Mouse (Mus musculus): ENCODE data around the gene Tecpr1. TPM values are rescaled to one million over a fixed set of nuclear protein-coding genes. Genes with fewer than 3 reads are reported as not detected.

Gene Tecpr1
- polyA plus RNA-seq, 1 experiment from 2014 or later = 121 TPM

DNA sequence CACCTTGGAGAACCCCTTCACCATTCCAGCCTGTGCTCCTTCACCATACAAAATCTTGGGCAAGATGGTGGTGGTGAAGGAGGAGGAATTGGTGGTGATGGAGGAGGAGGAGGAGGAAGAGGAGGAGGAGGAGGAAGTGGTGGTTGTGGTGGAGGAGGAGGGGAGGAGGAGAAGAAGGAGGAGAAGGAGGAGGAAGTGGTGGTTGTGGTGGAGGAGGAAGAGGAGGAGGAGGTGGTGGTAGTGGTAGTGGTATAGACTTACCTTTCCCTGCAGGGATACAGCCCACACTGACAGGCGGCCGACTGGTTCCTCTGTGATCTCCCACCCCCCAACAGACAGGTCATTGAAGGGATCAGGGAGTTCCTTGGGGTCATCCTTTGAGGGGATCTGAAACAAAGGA lies 7.4 kb downstream of the Tecpr1 start:
- 25% methylated on average over 2 of the region's 2 CpGs for WGBS (ENCODE audit: missing documents)
- Histone ChIP-seq H3K36me3 (ENCODE audit: inconsistent target) (peaks cover 80% of the 10 kb centered on the region), H3K27ac (no peak overlapping the region), H3K79me2 (ENCODE audit: inconsistent target) (peaks cover 49% of the 10 kb centered on the region), H3K4me3 (ENCODE audit: inconsistent target) (no peak overlapping the region)

DNA sequence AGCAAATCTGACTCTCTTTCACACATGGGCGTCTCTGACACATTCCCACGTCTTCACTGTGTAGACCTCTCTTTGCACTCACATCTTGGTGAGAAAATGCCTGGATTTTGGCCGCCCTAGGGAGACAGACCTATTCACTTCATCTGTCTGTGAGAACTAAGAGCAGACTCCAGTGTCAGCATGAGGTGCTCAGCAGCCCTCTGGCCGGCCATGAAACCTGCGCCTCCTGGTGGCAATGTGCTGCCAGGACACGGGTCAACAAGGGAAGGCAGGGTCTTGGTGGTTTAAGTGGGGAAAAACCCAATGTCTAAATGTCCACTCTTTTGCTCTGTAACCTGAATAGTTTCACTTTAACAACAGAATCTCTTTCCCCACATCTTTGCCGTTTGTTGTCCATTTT lies 9.0 kb downstream of the Tecpr1 start:
- peaks cover 34% of the 10 kb centered on the region for H3K79me2 ChIP-seq (ENCODE audit: inconsistent target)
- H3K36me3 ChIP-seq (ENCODE audit: inconsistent target) = peaks cover 93% of the 10 kb centered on the region
- H3K4me3 ChIP-seq (ENCODE audit: inconsistent target) = no peak overlapping the region
- WGBS (ENCODE audit: missing documents) = 66% methylated on average over 7 of the region's 7 CpGs
- H3K27ac ChIP-seq = no peak overlapping the region

DNA sequence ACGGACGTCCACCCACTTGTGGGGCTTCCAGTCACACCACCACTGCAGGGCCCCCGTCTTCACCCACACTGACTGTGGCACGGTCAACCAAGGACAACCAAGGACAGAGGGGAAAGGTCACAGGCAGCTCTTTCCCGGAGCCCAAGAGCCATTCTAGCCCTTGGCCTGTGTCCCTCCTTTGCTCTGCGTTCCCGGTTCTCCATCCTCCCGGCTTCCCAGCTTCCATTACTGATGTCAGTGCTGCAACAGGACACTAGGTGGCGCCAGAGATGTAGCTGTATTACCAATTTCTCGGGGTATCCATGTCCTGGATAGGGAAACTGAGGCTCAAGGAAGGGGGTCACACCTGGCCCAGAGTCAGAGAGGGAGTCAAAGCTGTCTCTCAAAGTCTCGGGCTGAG lies 15.9 kb downstream of the Tecpr1 start:
- Histone ChIP-seq H3K4me3 (ENCODE audit: inconsistent target) (no peak overlapping the region), H3K27ac (no peak overlapping the region), H3K36me3 (ENCODE audit: inconsistent target) (peaks cover 97% of the 10 kb centered on the region), H3K79me2 (ENCODE audit: inconsistent target) (peaks cover 16% of the 10 kb centered on the region; the same call in 1 of the 2 replicates)
- 70% methylated on average over 11 of the region's 11 CpGs for WGBS (ENCODE audit: missing documents)

DNA sequence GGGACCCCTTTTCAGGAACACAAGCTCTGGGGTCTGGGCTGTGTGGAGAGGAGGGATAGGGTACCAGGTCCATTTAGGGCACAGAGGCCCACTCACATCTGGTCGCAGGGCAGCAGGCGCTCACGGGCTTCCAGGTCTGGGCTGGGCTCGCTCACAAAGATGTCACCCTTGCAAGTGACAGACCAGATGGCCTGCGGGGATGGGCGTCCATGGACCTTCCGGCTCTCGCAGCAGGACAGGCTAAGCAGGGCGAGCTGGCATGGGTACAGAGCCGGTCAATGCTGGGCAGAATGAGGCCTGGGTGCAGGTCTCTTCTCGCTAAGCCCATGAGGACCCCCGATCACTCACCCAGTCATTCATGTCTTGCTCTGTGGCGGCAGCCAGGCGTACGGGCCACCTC lies 17.3 kb downstream of the Tecpr1 start:
- 97% methylated on average over 12 of the region's 15 CpGs for WGBS (ENCODE audit: missing documents)
- Histone ChIP-seq H3K79me2 (ENCODE audit: inconsistent target) (peaks cover 16% of the 10 kb centered on the region; the same call in 1 of the 2 replicates), H3K27ac (no peak overlapping the region), H3K36me3 (ENCODE audit: inconsistent target) (peaks cover 97% of the 10 kb centered on the region), H3K4me3 (ENCODE audit: inconsistent target) (no peak overlapping the region)

DNA sequence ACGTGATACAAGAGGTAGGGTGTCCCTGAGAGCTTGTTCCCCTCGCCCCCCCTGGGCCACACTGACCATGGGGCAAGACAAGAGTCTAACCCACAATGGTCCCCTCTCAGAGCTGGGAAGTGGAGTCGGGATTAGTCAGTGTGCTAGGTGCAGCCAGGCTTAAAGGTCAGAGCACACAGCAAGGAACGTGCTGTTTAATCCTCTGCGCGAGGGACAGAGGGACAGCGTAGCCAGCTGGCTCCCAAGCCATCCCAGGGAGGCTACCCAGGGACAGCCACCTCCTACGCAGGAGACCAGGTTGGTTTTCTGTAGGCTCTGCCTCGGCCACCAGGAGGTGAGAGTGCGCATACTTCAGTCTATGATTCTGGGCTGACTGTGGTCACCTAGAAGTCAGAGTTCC lies 18.5 kb downstream of the Tecpr1 start:
- Histone ChIP-seq H3K79me2 (ENCODE audit: inconsistent target) (peaks cover 16% of the 10 kb centered on the region; the same call in 1 of the 2 replicates), H3K4me3 (ENCODE audit: inconsistent target) (no peak overlapping the region), H3K36me3 (ENCODE audit: inconsistent target) (peaks cover 97% of the 10 kb centered on the region), H3K27ac (no peak overlapping the region)
- WGBS (ENCODE audit: missing documents) = 97% methylated on average over 6 of the region's 10 CpGs

DNA sequence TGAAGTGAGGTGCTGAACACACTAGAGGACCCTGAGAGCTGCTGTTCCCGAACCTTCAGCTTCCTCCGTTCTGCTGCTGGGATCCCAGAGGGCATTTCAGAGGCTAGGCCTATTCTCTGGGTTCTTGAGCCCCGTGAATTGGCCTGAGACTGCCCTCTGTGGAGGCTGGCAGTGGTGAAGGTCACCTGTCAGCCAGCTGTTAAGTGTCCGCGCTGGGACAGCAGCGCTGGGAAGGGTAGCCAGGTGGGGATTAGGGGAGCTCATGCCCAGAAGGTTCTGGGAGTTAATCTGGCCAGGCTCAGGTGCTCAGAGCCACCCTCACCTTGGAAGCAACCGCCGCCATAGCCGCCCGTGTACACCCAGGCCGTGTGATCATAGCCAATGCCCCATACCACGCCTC lies 19.1 kb downstream of the Tecpr1 start:
- 97% methylated on average over 12 of the region's 12 CpGs for WGBS (ENCODE audit: missing documents)
- peaks cover 97% of the 10 kb centered on the region for H3K36me3 ChIP-seq (ENCODE audit: inconsistent target)

DNA sequence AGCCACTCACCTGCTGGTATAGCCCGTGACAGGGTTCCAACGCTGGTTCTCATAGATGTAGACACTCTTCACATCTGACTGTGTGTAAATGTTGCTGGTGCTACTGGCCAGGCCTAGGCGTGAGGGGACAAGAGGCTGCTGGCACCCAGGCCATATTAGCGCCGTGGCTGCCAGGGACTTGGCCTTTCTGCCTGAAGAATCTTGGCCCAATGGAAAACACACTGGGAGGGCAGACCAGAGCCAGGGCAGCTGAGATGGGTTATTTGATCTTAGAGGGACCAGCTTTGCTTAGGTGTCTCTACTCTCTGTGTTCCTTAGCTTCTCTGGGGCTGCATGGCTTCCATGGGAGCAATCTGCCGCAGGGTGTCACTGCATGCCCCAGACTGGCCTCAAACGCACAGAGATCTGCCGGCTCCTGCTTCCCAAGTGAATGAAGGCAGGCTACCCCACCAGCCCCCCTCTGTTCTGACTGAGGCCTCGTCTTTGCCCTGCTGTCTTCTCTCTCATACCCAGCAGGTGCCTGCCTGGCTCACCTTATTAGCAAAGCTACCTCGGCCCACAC lies 19.9 kb downstream of the Tecpr1 start:
- Histone ChIP-seq H3K27ac (no peak overlapping the region), H3K4me3 (ENCODE audit: inconsistent target) (no peak overlapping the region), H3K36me3 (ENCODE audit: inconsistent target) (peaks cover 100% of the 10 kb centered on the region), H3K79me2 (ENCODE audit: inconsistent target) (peaks cover 14% of the 10 kb centered on the region; the same call in 1 of the 2 replicates)
- WGBS (ENCODE audit: missing documents) = 91% methylated on average over 10 of the region's 10 CpGs

More for the DNA sequence above, 19.1 kb downstream of the Tecpr1 start:
- Histone ChIP-seq H3K4me3 (ENCODE audit: inconsistent target) (no peak overlapping the region), H3K79me2 (ENCODE audit: inconsistent target) (peaks cover 16% of the 10 kb centered on the region; the same call in 1 of the 2 replicates), H3K27ac (no peak overlapping the region)

DNA sequence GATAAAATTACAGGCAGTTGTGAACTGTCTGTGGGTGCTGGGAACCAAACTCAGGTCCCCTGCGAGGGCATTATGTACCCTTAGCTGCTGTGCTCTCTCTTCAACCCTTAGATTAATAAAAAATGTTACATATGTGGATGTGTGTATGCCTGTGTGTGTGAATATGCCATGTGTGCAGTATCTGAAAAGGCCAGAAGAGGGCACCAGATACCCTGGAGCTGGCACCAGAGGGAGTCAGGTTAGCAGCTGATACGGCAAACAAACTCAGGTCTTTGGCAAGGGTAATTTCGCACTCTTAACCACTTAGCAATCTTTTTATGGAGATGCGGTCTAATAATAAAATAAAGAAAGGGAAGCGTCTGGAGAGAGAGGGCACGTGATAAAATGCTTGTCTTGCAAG lies 21.0 kb downstream of the Tecpr1 start:
- H3K79me2 ChIP-seq (ENCODE audit: inconsistent target) = peaks cover 4% of the 10 kb centered on the region; the same call in 1 of the 2 replicates
- WGBS (ENCODE audit: missing documents) = 100% methylated on average over 6 of the region's 6 CpGs
- no peak overlapping the region for H3K4me3 ChIP-seq (ENCODE audit: inconsistent target)
- peaks cover 100% of the 10 kb centered on the region for H3K36me3 ChIP-seq (ENCODE audit: inconsistent target)
- H3K27ac ChIP-seq = no peak overlapping the region

DNA sequence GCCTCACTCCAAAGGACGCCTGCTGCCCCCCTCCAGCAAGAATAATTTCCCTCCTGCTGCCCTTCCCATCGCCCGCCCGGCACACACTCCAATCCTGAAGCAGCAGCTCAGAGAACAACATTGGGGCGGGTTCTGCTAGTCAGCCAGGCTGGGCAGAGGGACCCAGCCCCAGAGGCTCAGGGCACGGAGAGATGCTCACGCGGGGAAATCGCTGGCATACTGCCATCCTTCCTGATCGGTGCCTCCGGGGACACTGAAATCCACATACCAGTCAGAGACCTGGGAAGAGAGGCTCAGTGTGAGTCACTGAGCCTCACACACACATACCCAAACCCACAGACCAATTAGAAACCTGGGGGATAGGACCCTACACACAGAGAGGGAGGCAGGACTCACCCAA lies 22.8 kb downstream of the Tecpr1 start:
- H3K36me3 ChIP-seq (ENCODE audit: inconsistent target) = peaks cover 100% of the 10 kb centered on the region
- H3K79me2 ChIP-seq (ENCODE audit: inconsistent target) = no peaks in the 10 kb centered on the region; the same call in 1 of the 2 replicates
- H3K27ac ChIP-seq = no peak overlapping the region
- WGBS (ENCODE audit: missing documents) = 96% methylated on average over 6 of the region's 11 CpGs
- H3K4me3 ChIP-seq (ENCODE audit: inconsistent target) = no peak overlapping the region

DNA sequence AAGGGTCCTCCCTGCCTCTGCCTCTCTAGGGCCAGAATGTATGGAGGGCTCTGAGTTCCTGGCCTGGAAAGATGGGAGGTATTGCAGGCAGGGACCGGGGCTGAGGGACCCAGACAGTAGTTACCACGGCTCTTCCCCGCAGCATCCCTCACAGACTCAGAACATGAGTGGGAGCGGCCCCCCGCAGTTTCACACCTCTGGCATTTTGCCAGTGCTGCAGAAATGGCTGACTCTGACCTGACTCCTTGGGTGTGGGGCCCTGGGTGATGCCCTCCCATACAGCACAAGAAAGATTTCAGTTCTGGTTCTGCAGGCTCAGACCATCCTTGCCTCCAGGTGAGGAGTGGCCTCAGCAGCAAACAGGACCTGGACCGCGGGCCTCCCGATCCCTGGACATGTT lies 27.8 kb downstream of the Tecpr1 start:
- Histone ChIP-seq H3K27ac (no peak overlapping the region), H3K79me2 (ENCODE audit: inconsistent target) (no peaks in the 10 kb centered on the region), H3K4me3 (ENCODE audit: inconsistent target) (no peak overlapping the region), H3K36me3 (ENCODE audit: inconsistent target) (peaks cover 64% of the 10 kb centered on the region)
- 96% methylated on average over 8 of the region's 8 CpGs for WGBS (ENCODE audit: missing documents)

DNA sequence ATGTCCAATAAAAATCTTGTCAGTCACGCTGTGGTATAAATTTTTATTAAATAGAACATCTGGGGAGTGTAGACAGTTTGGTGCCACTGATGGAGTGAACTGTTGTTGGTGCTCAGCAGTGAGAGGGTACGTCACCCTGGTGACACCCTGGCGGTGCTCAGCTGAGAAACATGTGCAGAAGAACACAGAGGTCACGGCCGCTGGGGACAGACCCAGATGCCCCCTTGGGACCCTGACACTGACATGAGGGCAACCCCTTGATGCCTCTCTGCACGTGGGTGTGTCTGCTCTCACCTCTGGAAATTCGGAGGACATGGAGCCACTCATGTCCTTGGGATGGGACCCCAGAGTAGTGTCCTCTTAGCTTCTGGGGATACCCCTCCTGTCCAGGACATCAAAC lies 29.0 kb downstream of the Tecpr1 start:
- no peak overlapping the region for H3K4me3 ChIP-seq (ENCODE audit: inconsistent target)
- no peaks in the 10 kb centered on the region for H3K79me2 ChIP-seq (ENCODE audit: inconsistent target)
- H3K27ac ChIP-seq = no peak overlapping the region
- 99% methylated on average over 7 of the region's 7 CpGs for WGBS (ENCODE audit: missing documents)
- peaks cover 52% of the 10 kb centered on the region for H3K36me3 ChIP-seq (ENCODE audit: inconsistent target)

DNA sequence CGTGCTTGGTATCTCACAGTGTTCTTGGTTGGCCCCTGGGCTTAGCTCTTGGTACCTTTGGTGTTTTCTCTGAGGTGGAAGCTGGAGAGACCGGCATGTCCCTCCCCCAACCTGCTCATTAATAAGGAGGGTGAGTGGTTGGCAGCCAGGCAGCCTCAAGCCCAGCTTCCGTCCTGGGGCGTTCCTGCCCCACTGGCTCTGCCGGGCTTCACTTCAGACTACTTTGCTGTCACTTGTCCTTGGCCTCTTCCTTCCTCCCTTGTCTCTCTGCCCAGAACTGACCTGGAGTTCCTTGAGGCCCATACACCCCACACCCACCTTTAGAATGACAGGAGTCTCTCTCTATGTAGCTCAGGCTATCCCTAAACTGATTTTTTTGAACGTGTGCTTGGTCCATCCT lies 30.7 kb downstream of the Tecpr1 start:
- Histone ChIP-seq H3K27ac (no peak overlapping the region), H3K36me3 (ENCODE audit: inconsistent target) (peaks cover 35% of the 10 kb centered on the region), H3K79me2 (ENCODE audit: inconsistent target) (no peaks in the 10 kb centered on the region), H3K4me3 (ENCODE audit: inconsistent target) (no peak overlapping the region)
- WGBS (ENCODE audit: missing documents) = 66% methylated on average over 6 of the region's 6 CpGs

DNA sequence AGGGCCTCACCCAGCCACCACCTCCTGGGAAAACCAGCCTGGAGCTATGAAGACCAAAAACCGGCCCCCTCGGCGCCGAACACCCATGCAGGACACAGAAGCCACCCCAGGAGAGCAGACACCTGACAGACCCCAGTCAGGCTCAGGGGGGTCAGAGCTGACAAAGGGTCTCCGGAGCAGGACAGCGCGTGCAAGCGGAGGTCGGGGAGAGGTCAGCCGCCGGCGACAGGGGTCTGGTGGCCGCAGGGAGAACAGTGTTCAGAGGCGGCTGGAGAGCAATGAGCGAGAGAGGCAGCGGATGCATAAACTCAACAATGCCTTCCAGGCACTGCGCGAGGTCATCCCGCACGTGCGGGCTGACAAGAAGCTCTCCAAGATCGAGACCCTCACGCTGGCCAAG lies 32.4 kb downstream of the Tecpr1 start:
- WGBS (ENCODE audit: missing documents) = 93% methylated on average over 15 of the region's 23 CpGs
- Histone ChIP-seq H3K4me3 (ENCODE audit: inconsistent target) (no peak overlapping the region), H3K36me3 (ENCODE audit: inconsistent target) (peaks cover 18% of the 10 kb centered on the region; the same call in 1 of the 2 replicates), H3K27ac (no peak overlapping the region), H3K79me2 (ENCODE audit: inconsistent target) (no peaks in the 10 kb centered on the region)

DNA sequence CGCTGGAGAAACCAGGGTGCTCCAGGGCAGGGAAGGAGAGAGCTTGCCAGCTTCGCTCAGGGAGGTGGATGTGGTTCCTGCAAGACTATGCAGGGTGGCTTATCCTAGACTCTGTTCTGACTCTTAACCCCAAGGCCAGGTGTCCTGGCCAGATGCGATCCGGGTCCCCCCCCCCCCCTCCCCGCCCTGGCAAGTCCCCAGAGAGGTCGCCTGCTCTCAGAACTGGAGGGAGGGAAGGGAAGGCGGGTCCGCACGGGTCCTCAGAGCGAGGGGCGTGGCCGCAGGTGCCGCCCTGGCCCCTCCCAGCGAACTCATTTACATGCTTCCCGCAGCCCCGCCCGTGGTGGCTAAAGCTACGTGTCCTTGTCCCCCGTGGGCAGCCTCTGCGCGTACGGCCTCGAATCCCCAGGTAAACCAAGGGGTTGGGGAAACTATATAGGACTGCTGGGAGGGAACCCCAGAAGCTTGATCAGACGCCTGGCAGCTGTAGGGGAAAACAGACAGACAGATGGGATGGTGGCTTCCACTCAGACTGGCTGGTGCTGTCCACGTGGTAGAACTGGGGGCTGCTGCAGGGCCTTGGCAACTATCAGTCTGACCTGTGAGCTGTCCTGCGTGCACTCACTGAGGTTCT lies 33.3 kb downstream of the Tecpr1 start, which contains the start of gene Bhlha15:
Bhlha15 (plus strand) TSS at position 337 of the 634 bp plus-strand sequence.
- no peaks in the 10 kb centered on the region for H3K79me2 ChIP-seq (ENCODE audit: inconsistent target)
- no peak within 1 kb of the TSS for H3K4me3 ChIP-seq (ENCODE audit: inconsistent target)
- no peak within 1 kb of the TSS for H3K27ac ChIP-seq
- peaks cover 9% of the 10 kb centered on the region; the same call in 1 of the 2 replicates for H3K36me3 ChIP-seq (ENCODE audit: inconsistent target)
- 16% methylated on average over 25 of the region's 26 CpGs for WGBS (ENCODE audit: missing documents)

DNA sequence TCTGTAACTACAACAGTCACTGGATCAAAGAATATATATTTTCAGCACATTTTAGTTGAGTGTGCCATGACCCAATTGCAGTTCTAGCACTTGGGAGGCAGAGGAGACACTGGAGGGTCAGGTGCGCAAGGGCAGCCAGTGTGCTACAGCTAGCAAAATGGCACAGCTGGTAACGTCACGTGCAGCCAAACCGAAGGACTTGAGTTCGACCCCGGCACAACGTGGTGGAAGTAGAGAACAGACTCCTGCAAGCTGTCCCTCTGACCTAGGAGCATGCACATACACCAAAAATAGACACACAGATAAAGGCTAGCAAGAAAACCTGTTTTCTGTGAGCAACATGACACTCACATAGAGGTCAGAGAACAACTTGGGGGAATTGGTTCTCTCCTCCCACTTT lies 34.1 kb downstream of the Tecpr1 start:
- Histone ChIP-seq H3K79me2 (ENCODE audit: inconsistent target) (no peaks in the 10 kb centered on the region), H3K27ac (no peak overlapping the region), H3K36me3 (ENCODE audit: inconsistent target) (peaks cover 1% of the 10 kb centered on the region; the same call in 1 of the 2 replicates), H3K4me3 (ENCODE audit: inconsistent target) (no peak overlapping the region)
- 94% methylated on average over 7 of the region's 7 CpGs for WGBS (ENCODE audit: missing documents)
